Mouse (Mus musculus) myocyte (in vitro differentiated cells): ENCODE measurements around the gene Xbp1.

ENCODE experiments used
- CEBPB ChIP-seq: IDR thresholded peaks from 2 replicates; pipeline ENCODE4 v1.6.1; 2011; ENCODE audit warnings: mild to moderate bottlenecking, moderate library complexity; ENCODE audit not compliant: poor library complexity, insufficient read depth, severe bottlenecking
- E2F4 ChIP-seq: IDR thresholded peaks from one replicate; pipeline ENCODE4 v1.6.1; 2011; ENCODE audit warnings: mild to moderate bottlenecking, control low read depth, moderate library complexity; ENCODE audit not compliant: insufficient read depth
- MAX ChIP-seq: IDR thresholded peaks from one replicate; pipeline ENCODE4 v1.6.1; 2011; ENCODE audit warnings: low read depth, mild to moderate bottlenecking, control low read depth
- MYOD1 ChIP-seq, 3 experiments: IDR thresholded peaks; one replicate each; pipeline ENCODE4 v1.6.1; 2011; ENCODE audit warnings: control low read depth in 2 of 3, low read depth in 2 of 3, mild to moderate bottlenecking in 2 of 3, moderate library complexity in 1 of 3; ENCODE audit not compliant: insufficient read length in 2 of 3, control insufficient read depth in 1 of 3
- POLR2A ChIP-seq: IDR thresholded peaks from one replicate; pipeline ENCODE4 v1.6.1; 2011; ENCODE audit warnings: low read depth, mild to moderate bottlenecking, control low read depth, moderate library complexity; ENCODE audit not compliant: insufficient read length
- POLR2AphosphoS2 ChIP-seq: IDR thresholded peaks from one replicate; pipeline ENCODE4 v1.6.1; 2011; ENCODE audit warnings: low read depth, control low read depth; ENCODE audit not compliant: insufficient read length
- REST ChIP-seq: IDR thresholded peaks from one replicate; pipeline ENCODE4 v1.6.1; 2011; ENCODE audit warnings: mild to moderate bottlenecking, control low read depth, moderate library complexity; ENCODE audit not compliant: insufficient read depth, insufficient read length
- SRF ChIP-seq: IDR thresholded peaks from one replicate; pipeline ENCODE4 v1.6.1; 2011; ENCODE audit warnings: low read depth; ENCODE audit not compliant: control insufficient read depth, insufficient read length
- TCF12 ChIP-seq: IDR thresholded peaks from one replicate; pipeline ENCODE4 v1.6.1; 2011; ENCODE audit warnings: mild to moderate bottlenecking, control low read depth; ENCODE audit not compliant: poor library complexity, insufficient read depth, severe bottlenecking
- TCF3 ChIP-seq: IDR thresholded peaks from one replicate; pipeline ENCODE4 v1.6.1; 2011; ENCODE audit warnings: low read depth, control low read depth; ENCODE audit not compliant: insufficient read length
- USF1 ChIP-seq: IDR thresholded peaks from one replicate; pipeline ENCODE4 v1.6.1; 2011; ENCODE audit warnings: low read depth, mild to moderate bottlenecking, control low read depth, moderate library complexity

DNA sequence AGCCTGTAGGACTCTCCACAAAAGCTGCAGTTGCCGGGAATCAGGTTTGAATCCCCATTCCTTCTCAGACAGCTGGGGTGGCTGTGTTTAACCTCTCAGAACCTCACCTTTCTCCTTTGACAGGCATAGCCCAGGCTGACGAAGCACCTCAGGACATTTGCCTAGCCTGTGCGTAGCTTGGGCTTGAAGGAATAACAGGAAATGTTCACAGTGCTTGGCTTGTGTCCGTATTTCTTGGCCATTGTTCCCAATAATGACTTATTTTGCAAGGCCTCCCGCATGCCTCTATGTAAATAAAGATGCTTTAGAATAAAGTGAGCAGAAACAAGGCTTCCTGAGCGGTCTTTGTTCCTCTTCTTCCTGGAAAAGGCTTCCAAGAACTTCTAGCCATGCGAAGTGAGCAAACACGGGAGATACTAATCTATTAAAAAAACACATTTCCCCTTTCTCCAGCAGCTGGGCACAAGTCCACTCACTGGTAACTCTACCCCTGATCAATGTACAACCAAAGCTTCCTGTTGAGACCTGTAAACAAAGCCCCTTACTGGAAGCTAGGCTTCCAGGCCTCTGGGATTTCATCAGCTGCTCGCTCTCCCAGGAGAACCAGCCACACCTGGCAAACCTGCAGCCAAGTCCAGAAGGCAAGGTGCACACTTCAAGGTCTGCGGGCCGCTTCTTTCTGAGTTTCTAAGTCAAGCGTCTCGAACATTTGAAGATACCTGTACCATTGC lies 21.4 kb upstream of the Xbp1 start:
- no peak for TF ChIP-seq POLR2A
- no peak for TF ChIP-seq MAX
- TF ChIP-seq REST = no peak
- TF ChIP-seq POLR2AphosphoS2 = no peak
- TF ChIP-seq CEBPB = no peak
- no peak for TF ChIP-seq MYOD1 (IDR thresholded peaks at IDR 0.05; ENCODE audit: control insufficient read depth in 1 of 3, insufficient read length in 2 of 3, low read depth in 2 of 3)
- TF ChIP-seq TCF12 = no peak
- no peak for TF ChIP-seq USF1
- no peak for TF ChIP-seq SRF
- TF ChIP-seq E2F4 = no peak
- TF ChIP-seq TCF3 = no peak
